Mouse (Mus musculus) thymus, postnatal 25 days (tissue): ENCODE results near the gene Gm20388.

Source experiments
- DNase-seq: peaks from one replicate; pipeline ENCODE4 v3.0.0; 2022

Gm20388 gene

DNA sequence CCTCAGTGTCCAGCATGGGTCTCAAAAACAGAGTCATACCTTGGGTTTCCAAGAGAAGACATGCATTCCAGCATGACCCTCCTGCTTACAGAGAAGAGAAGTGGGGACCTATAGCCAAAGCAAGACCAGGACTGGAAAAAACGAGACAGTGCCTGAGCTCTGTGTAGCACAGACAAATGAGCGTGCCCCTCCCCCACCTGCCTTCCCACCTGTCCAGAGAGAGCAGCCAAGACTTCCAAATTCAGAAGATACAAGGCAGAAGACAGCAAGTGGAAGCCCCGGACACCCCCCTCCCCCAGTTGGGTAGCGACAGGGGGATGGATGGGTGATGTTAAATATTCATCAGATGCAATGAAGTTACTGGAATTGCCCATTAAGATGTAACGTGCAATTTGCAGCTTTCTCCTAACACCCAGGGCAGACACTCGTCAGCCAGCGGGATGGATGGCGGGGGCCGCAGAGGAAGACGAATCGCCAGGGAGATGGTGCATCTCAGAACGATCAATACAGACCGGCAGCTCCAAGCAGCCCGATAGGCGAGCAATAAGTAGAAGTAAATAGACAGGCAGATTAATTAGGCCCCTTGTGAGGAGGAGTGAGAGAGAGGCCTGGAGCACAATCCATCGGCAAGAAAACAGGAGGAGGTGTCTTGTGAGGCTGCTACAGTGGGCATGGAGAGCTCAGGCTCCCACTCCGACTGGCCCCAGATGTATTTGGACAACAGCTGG is 2834.5 kb downstream of the Gm20388 start:
- no peak for DNase-seq

DNA sequence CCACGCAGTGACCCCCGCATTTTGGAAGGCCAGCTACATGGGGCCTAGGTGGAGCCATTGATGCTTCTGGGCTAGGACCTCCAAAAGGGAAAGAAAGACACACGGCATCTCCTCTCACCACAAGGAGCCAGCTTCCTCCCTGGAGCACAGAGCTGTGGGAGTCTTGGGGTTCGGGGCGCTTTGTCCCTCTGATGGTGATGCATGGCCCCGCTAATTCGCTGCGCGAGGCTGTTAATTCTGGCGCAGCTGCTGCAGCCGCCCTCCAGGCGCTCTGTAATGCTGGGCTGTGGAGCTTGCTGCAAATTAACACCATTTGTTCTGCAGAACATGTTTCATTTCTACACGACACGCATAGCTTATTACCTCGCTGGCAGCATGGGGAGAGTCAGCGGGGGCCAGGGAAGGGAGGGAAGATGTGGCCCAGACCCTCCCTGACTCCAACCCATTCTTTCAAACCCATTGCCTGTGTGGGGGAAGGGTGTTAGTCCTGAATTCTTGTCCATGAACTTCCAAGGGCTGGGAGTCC is 2835.2 kb downstream of the Gm20388 start:
- DNase-seq, result no peak

DNA sequence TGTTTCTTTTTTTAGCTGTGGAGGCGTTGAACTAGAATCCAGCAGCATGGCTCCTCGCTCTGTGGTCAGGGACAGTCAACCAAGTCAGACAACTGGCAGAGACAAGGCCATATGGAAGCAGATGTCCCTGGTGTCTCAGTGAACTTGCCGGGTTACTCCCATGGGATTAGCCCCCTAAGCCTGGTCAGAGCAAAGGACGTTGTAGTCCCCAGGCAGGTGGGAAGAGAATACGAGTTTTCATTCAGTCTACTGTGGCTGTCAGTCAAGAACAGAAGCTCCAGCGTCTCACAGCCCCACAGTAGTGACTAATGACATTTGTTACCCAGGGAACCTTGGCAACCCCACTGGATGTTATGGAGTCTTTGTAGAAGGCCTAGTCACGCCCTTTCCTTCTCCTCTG is 2835.8 kb downstream of the Gm20388 start:
- no peak for DNase-seq

DNA sequence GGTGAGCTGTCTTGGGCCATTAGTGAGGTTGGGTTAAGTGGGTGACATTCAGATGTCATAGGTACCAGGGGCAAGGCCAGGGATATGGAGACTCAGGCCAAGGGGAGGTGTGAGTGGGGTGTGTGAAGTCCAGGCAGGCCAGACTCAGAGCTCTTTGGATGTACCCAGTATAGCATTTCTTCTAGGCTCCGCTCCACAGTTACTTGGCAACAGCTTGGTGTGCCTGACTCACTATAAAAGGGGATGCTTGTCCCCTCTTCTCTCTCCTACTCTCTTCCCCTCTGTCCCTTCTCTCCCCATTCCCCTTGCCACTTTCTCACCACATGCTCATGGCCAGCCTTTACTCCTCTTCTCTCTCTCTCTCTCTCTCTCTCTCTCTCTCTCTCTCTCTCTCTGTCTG is 2837.2 kb downstream of the Gm20388 start:
- DNase-seq, result no peak

DNA sequence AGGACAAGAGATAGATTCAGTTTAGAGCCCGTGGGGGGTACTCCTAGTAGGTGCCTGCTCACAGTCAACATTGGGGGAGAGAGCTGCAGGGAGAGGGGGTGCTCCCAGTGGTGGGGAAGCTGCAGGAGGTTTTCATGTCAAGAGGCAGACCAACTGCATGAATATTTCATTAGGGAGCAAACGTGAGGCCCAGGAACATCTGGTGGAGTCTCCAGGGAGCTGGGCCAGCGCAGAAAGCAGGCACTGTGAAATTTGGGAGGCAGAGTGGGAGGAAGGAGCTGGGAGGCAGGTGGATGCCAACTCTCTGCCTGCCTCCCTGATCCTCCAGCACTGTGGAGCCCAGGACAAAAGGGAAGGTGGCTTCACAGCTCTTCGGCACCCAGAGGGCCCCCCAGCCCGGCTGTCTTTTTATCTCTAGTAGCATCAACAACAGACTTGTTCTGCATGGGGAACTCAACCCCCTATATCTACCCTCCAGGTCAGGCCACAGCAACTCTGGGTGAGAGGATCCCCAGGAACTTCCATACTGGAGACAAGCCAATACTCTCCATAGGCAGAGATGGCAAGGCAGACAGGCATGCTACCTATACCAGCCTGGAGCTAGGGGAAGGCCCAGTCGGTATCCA is 2838.8 kb downstream of the Gm20388 start:
- no peak for DNase-seq

DNA sequence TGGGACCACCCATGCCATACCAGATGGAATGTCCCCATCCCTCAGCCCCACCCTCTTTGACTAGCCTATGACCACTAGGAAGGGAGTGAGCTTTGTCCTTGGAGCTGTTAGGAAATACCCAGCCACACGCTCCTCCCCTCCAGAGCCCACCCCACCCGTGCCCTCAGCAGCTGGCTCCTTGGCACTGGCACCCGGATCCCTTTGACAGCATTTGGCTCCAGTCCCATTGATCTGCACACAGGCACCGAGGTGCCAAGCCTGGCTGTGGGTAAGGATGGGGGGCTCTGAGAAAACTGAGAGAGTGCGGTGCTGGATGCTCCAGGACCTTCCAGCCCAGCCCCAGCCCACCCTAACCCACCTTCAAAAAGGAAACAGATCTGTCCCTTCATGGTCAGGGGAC is 2840.7 kb downstream of the Gm20388 start:
- DNase-seq, result no peak

DNA sequence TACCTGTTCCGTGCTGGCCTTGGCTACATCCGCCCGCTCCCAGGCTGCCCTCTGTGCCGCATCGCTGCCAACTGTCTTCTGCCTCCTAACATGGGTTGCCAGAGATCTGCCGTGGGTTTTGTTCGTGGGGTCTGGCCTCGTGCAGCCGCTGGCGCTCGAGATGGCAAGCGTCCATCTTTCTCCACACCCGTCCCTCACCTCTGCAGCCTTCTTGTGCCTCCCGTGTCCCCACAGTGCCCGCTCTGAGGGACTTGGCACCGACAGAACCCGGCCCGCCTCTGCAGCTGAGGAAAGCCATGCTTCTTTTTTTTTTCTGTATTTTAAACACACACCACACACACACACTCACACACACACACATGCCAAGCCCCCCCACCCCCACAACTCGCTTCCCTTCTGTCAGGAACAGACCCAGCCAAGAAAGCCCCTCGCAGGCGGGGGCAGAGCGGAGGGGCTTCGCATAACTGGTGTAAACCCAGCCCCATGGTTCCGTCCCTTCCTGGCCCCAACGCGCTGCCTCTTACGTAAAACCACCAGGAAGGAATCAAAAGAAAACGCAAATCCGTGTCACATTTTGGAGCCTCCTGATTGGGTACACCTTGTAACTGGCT is 2841.6 kb downstream of the Gm20388 start:
- DNase-seq, result no peak

DNA sequence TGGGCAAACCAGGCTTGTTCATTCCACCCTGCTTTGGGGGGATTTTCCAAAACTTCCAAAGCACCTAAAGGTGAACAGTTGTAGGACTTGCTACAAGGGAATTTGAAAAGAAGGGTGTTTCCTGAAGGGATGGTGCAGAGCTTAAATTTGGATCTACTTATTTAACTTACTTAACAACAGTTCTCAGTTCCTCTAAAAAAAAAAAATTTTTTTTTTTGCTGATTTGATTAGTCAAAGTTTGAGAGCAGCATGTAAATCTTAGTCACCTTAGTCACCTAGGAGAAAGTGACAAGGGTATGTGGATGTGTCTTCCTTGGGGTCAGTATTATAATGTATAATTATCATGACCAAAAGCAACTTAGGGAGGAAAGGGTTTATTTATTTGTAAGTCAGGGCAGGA is 2848.0 kb downstream of the Gm20388 start:
- no peak for DNase-seq

DNA sequence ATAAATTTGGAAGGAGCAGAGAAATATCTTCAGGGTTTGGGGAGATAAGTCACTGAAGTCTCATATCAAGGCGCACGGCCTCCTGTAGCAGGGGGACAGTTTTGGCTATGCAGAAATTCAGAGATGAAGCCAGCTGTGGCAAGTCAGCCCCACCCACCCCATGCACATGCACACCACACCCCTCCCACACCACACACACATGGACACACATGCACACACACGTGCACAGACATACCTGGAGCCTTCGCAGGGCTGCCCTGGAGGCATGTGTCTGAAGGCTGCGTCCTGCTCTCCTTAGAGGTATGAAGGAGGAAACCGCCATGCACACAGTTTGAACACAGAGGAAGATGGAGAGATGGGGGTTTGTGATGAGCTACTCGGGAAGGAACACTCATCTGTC is 2849.5 kb downstream of the Gm20388 start:
- DNase-seq, result no peak

DNA sequence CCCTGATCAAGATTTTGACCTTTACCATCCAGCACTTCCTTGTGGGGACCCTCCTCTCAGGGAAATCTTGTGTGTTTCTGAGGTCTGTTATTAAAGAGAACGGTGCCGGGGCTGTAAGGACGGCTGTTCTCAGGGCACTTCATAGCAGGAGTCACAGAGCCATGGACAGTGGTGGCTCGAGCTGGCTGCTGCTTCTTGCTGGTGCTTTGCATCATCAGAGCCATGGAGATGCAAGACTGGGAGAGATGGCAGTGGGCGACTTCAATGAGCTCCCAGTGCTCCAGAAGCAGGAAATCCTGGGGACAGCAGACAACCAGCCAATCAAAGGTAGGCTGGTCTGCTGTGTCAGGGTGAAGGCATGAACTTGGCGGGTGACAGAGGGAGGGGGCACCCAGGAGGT is 2850.5 kb downstream of the Gm20388 start:
- DNase-seq, result no peak

DNA sequence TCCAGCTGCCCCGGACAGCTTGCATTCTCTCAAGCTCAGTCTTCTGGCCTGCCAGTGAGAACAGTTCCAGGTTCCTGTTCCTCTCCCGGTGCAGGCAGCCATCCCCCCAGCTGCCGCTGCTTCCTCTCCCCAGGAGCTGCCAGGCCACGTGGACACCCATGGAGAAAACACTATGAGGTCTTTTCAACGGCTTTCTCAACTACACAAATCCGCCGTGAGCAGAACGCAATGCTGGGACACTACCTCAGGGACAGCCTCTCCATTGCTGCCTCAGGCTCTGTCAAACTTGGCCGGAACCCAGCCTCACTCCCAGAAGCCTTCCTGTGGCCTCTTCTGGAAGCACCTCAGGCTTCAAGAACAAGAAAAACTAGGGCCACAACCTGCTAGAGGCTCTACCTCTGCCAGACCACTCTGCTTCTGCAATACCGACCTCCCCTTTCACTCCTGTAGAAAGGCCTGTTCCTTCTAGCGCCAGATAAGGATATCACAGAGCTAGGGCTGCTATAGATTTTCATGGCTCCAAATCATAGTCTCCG is 2852.2 kb downstream of the Gm20388 start:
- DNase-seq, result no peak

DNA sequence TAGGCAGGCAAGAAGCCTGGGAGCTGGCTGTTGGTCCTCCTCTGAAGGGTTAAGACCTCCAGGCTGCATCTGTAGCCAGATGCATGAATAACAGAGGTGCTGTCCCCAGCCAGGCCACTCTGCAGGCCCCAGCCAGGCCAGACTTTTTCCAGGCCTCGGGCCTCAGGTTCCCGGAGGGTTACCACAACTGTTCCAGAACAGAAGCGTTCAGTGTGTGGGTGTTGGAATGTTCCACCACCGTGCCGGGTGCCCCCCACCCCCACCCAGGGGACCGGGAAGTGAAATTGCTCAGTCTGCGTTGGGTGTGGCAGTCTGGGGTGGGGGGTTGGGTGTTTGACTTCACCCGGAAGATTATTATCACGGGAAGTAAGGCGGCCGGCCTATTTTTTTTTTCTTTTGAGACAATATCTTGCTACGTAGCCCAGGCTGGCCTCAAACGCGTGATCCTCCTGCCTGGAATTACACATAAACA is 2852.7 kb downstream of the Gm20388 start:
- DNase-seq, result no peak

DNA sequence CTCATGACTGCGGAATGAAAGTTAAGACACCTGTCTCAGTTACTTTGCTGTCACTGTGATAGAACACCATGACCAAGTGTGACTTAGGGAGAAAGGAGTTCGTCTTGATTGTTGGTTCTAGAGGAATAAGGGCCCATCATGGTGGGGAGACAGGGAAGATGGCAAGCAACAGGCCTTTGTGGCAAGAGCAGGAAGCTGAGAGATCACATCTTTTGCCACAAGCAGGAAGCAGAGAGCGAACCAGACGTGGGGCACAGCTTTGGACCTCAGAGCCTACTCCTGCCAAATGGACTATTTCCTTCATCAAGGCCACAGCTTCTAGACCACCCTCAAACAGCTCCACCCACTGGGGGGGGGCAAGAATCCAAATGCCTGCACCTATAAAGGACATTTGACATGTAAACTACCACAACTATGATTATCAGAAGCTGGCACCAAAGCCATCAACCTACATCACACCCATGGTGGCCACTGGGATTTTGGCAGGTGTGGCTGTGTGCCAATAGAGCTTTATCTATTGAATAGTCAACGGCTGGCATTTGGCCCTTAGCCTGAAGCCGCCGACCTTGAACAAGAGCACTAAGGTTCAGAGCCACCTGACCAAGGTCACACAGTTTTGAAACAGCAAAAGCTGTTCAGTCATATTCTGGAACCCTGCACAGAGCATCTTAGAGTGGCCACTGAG is 2854.3 kb downstream of the Gm20388 start:
- no peak for DNase-seq

DNA sequence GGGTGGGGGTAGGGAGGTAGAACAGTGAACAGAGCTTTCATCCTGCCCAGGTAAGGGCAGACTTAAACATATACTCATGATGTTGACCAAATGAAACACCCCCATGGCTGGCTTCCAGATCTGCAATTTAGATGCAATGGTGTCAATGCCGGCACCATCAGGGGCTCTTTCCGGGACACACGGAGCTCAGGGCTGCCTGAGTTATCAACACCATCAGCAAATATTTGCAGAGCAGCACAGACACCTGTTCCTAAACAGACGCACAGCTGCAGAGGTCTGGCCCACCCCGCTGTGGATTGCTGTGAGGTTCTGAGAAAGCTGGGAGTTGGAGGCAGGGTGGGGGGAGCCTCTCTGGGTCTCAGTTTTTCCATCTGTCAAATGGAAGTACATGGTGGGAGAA is 2855.5 kb downstream of the Gm20388 start:
- DNase-seq, result peak; percentile 61

DNA sequence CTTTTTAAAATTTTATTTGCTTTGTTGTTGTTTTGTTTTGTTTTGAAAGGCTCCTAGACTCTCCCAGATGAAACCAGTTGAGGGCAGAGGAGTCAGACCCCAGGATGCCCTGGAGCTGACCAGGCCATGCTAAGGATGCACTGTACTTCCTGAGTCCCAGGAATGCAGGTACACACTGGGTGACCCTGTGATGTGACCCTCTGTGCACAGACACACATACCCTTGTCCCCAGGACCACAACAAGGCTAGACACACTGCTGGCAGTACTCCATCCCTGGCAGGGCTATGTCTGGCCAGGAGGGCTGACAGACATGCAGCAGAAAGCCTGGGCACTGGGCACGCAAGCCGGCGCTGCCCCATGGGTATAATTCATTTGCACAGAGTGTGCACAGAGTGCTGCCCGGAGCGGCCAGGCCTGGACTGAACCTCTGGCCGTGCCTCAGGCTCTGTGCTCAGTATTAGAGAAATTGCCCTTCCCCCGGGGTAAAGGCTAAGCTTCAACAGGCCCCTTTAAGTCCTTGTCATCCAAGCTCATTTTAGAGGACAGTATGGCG is 2856.1 kb downstream of the Gm20388 start:
- no peak for DNase-seq

DNA sequence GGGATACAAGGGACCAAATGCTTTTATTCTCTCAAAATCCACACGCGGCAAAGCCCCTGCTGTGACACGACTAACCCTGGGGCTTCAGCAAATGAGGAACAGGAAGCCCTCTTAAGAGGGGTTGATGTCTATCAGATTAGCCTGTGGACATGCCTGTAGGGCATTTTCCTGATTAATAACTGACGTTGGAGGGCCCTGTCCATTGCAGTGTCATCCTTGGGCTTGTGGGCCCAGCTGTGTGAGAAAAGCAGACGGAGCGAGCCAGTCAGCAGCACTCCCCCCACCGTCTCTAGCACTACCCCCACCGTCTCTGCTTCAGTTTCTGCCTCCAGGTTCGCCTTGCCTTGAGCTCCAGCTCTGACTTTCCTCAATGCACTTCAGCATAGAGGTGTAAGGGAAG is 2856.6 kb downstream of the Gm20388 start:
- DNase-seq, result no peak

DNA sequence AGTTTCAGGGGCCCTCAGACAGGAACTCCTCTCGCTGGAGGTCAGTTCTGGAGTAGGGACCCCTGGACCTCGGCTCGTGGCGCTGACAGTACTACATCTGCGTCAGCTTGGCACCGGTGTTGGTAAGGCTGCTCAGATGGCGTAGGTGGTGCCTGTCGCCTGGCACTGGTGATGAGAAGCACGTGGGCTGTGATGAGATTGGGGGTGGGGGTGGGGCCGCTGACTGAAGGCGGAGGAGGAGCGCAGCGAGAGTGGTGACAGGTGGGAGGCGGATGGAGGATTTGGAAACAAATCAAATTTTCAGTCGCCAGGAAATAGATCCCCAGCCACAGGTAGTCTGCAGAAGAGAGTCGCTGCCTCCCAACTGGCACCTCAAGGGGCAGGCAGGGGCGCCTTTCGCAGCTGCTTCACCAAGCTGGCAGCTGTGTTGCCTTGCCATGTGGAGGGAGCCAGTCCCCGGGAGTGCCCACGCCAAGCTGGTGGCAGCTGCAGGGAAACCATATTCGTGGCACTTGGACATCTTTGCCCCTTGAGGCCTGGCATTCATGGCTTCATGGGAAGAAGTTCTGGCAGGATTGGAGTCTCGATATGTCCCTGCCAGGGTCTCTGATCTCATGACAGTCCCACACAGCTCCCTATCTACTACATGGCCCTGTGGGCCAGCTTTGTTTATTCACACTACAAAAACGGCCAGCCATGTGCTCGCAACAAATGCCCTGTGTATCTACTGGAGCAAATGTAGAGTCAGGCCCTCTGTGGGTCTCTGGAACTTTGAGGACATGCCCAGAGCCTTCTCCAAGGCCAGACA is 2858.8 kb downstream of the Gm20388 start:
- peak; percentile 72 for DNase-seq

DNA sequence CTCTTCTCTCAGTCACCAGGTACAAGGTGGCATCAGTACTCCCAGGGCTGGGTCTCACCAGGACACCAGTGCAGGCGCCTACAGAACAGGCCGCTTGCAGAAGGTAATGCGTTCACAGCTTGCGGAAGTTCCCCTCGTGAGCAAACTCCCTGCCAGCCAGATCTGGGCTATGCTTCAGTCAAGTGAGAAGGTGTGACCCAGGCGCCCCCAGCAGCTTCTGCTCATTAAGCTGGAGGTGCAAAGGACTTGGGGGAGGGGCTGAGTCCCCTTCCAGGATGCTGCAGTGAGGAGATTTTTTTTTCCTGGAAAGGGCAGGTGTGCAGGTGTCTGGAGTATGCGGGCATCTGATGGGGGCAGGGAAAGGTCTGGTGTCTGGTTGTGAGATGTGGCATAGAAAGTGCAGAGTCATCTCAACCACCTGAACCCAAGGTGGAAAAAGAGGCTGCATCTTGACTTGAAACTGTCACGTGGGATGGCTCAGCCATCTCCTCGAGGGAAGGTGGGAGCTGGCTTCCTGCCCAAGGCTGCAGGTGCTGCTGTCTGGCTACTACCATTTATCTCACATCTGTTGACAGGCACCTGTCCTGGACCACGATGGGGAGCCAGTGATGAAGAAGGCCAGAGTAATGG is 2861.9 kb downstream of the Gm20388 start:
- peak; percentile 74 for DNase-seq

DNA sequence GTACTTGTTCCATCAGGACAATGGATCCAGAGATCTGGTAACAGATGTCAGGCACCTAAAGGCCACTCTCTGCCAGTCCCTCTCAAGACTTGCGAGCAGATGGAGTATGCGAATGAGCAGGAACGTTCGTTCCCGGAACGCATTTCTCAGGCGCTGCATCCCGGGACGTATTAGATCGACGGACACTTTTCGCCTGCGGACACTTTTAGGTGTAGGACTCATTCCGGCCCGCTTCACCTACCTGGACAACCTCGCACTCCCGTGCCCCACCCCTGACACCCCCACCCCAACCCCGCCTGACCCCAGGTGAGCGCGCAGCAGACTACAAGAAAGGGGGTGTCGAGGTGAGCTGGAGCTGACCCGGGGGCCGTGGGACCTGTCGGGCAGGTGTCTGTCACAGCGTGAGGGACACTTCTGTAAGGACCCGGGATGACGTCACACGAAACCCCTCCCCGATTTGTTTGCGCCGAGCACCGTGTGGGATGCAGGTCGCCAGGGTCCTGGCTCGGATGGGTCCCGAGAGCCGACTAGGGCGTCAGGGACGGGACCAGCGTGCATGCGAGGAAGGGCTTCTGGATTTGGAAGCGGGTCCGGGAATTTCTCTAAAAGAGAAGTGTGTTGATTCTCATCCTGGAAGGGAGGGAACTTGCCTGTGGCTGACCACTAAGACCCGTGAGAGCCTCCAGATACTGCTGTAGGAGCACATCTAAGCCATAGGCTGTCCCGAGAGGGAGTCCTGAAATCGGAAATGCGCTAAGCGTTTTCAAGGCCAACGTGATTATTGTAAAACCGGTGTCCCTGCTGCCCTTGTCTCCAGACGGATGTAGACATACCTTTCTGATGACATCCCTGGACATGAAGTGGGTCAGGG is 2864.9 kb downstream of the Gm20388 start, which contains the start of gene Acsf3:
Acsf3 (plus strand) TSS at position 202 of the 871 bp plus-strand sequence.
- DNase-seq, result peak; percentile 57

DNA sequence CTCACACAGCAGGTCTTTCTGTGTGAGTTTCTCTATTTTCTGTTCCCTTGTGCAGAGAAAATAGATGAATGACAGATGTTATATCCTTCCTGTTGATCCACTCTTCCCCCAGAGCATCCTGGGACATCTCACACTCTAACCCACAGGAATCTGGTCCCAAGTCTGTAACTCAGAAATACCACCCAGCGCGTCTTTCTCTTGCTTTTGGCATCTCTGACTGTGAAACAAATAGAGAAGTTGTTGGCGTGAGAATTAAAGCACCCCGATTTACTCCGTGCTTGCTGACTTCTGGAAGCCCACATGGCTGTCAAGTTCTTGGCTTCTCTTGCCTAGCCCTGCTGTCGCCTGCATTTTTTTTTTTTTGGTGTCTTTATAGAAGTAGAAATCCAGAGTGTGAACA is 2867.1 kb downstream of the Gm20388 start:
- DNase-seq, result no peak
